Mouse (Mus musculus) heart, adult 2 months (tissue): ENCODE measurements around the gene 1700029F12Rik.

Source experiments
- CTCF ChIP-seq: fragments of 200-600 bp; IDR thresholded peaks from 2 replicates; pipeline ENCODE4 v1.8.1; 2022; ENCODE audit warnings: antibody characterized with exemption, mild to moderate bottlenecking, moderate library complexity
- EP300 ChIP-seq: fragments of 200-500 bp; IDR thresholded peaks from 2 replicates; pipeline ENCODE4 v1.6.1; 2011; ENCODE audit warnings: low read depth, low read length, control low read depth; ENCODE audit not compliant: insufficient read depth

DNA sequence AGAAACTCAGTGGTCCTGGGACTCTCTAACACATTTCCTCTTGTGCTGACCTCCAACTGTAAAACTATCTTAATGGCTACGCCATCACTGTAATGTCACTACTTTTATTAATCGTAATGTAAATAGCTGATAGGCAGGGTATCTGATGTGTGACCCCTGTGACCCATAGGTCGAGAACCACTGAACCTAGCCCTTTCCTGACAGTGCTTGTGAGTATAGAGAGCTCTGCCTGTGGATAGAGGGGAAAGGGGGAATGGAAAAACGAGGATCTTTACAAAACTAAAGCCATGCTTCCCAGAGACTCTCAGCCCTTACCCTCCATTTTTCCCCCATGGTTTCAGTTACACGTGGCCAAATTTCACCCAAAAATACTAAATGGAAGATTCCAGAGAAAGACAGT lies 49.5 kb downstream of the 1700029F12Rik start:
- TF ChIP-seq CTCF, result no peak
- TF ChIP-seq EP300, result no peak
